Mouse (Mus musculus): ENCODE measurements at regions not wholly inside any gene's neighbourhood (a gene's known extent, or its start where the extent isn't known, plus 50 kb on each side); places are given as distances from the start of the nearest gene placed in this dataset.
A peak's percentile ranks its signal among the peaks of the same experiment; 100 is the strongest.

DNA sequence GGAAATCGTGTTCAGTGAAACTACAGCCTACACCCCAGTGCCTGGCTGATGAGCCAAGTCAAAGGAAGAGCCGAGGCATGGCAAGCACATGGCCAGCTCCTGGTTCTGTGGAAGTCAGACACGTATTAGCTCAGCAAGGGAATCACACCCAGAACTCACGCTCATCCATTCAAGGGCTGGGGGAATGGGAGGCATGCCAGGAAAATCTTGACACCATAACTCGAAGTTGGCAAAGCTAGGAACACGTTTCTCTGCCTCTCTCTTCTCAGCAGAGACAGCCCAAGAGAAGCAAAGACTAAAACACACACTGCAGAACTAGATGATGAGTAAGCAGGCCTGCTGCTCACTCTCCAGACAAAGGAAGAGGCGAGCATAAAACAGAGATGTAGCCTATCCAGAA, 53.5 kb upstream of the Ypel5 start:
- no peak for DNase-seq

DNA sequence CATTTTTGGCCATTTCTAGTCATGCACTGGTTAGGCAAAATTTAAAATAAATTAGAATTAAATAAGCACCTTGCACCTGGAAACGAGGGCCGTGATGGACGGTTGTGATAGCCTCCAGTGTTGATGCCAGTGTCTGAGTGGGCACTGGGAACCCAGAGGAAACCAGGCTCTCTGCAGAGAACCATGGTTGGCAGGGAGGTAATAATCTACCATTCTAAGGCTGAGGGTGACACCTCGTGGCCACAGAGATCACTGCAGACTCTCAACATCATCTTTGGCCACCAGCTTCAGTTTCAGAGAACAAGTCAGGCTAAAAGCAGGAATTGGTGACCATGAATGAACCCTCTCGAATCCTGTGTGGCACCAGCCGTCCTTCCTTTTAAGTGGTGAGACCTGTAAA, 54.5 kb upstream of the Ypel5 start:
- peak; percentile 76 for DNase-seq

DNA sequence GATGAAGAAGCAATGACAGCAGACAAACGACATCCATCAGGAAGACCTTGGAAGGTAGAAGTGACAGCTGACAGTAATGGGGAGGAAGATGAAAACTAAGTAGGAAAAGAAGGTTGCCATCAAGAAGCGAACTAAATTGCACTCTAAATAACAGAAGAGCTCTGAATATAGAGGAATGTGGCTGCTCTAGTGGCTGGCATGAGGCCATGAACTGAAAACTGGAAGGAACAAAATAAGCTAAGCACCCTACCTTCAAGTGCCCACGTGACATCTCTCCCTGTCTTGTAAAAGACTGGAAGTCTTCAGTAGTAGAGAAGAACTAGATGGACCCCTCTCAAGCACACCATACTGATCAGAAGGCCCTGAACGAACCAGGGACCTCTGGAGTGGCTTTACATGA, 68.0 kb upstream of the Ypel5 start:
- DNase-seq, result no peak

DNA sequence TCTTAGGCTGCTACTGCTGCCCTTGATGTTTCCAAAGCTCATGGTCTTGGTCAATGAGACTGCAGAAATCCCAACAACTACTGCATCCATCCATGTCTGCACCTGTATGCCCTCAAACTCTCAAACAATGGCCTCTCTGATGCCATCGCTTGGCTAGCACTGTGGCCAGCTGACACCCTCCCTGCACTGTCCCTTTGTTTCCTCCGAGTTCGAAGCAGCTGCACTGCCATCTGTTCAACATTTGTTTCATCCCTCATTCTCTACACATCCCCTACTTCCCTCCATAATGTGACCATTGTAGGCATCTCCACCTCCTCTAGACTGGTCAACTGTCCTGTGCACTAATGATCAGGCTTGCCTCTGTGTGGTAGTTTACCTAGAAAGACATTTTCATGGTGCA, 75.3 kb upstream of the Ypel5 start:
- peak; percentile 77 for DNase-seq

DNA sequence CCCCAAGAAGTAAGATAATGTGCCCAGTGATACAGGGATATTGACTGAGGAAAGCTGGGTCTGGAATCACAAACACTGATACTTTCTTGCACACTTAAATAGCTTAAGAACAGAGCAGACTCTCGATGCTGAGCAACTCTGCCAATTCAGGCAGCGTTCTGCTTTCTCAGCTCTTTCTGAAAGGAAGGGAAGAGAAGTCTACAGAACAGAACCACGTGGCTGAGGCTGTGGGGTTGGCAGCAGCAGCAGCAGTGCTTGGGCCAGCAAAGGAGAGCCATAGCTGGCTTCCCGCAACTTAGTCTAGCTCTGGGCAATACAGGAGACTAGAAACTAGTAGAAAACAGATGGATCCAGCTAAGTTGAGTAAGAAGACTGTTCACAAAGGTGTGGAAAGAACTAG, 89.8 kb upstream of the Ypel5 start:
- DNase-seq, result no peak

DNA sequence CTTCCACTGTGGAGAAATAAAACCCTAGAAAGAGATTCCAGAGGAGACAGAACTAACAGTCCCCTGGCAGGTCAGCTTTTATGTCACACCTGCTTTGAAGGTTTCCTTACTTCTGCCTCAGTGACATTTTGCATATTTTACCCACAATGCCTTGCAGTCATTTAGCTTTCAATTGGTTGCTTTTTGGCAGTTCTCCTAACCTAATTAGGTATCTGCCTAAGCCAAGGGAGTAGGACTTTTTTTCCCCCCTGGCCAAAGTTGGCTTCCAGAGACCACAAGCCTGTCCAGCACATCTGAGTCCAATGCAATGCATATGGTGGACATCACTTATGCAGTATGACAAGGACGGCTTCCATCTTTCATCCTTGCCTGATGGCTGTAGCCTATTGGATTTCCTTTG, 103.2 kb upstream of the Ypel5 start:
- no peak for DNase-seq

DNA sequence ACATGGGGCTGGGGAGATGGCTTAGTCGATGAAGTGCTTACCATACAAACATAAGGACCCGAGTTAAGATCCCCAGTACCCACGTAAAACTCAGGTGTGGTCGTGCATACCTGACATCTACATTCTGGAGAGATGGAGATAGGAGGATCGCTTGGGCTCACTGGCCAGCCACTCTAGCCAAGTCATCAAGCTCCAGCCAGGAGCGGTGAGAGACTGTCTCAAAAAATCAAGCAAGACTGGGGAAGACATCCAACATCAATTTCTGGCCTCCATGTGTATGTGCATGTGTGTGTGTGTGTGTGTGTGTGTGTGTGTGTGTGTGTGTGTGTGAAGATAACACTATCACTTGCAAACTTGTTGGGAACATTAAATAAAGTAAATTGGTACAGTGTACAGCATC, 104.6 kb upstream of the Ypel5 start:
- DNase-seq, result no peak

DNA sequence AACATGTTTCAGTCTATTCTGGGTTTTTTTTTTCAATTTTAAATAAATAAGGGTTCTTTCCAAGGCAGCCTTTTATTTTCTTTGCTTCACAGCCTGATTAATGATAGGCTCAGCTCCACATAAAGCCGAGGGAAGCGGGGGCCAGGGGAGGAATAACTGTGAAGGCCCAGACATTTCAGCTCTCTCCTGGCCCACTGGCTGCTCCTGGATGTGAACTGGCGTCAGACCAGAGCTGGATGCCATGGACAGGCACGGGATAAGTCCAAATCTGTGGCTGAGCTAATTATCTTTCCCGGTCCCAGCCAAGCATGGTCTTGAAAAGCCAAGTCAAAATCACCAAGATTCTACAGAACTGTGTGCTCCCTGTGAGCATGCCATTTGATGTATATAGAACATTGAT, 105.1 kb upstream of the Ypel5 start:
- DNase-seq, result no peak

DNA sequence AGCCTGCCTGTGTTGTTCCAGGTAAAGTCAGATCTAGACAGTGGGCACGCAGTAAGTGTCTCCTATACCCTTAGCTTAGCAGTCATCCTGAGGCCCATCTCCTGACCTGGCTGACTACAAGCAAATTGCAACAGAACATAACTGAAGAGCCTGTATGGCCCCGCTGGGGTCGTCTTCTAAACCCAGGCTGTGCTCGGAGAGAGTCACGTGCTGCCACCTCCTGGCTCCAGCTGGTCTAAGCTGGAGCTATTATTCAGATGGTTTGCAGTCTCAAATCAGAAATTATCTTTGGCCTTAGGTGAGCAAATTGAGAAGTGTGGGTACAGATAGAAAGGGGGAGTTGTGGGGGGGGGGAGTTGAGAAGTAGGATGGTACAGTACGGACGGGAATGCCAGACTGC, 115.5 kb upstream of the Ypel5 start:
- peak; percentile 40 for DNase-seq

DNA sequence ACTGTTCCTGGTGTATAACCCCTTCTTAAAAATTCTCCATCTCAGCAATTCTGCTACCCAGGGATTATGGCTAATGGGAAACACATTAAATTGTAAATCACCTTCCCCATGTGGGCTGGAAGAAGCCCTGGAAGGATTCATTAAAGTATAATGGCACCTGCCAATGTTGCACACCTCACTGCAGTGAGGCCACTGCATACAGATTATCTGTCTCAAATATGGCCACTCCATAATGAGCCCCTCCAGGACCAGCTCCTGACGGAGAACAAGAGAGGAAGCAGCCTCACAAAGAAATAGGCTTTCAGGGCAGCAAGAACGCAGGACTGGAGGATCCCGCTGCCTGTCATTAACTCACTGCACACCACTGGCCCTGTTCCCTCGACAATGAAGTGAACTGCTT, 115.2 kb upstream of the Alk start:
- no peak for DNase-seq

DNA sequence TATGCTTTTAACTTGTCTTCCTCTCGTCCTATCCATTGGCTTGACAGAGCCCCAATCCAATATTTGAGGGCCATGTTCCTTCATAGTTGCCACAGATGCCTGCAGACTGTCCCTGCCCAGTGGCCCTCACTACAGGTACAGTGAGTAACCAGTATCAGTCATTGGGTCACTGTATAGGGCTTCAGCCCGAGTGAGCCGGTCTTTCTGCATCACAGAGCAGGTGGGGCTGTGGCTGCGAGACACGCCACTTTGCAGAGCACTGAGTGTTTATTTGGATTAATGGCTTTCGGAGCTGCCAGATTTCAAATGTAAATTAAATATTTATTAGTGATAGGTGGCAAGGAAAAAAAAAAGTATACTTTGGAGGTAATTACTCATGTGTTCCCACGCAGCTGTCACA, 87.2 kb upstream of the Alk start:
- DNase-seq, result no peak

DNA sequence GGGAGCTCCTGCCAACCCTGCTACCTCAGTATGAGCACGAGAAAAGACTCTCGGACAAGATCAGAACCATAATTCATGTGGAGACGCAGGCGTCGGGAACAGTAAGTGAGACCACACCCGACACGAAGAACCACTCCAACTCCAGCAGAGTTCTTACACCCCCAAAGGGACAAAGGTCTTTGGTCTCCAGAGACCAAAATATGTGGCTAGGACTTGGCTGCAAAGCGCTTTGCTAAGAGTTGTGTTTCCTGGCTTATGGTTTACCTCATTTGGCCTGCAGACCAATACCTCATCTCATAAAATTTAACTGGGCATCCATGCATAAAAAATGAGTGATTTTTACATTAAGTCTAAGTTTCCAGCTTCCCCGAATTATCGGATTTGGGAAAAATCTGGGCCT, 85.2 kb upstream of the Alk start:
- no peak for DNase-seq

DNA sequence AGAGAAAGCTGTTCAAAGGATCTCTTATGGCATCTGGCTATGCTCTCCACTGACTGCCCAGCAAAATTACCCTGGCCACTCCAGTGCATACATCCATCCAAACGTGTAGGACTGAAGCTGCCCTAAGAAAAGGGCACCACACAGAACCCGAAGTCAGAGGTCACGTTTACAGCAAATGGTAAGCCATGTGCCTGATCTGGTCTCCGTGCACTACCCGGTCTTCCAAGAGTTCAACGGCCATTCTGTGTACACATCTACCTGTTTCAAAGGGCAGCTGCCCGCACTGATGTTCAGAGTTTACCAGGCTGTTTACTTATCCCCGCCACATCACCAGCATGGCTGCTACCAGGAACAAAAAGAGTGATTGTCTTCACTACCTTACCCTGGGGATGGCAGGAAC, 84.4 kb upstream of the Alk start:
- no peak for DNase-seq

DNA sequence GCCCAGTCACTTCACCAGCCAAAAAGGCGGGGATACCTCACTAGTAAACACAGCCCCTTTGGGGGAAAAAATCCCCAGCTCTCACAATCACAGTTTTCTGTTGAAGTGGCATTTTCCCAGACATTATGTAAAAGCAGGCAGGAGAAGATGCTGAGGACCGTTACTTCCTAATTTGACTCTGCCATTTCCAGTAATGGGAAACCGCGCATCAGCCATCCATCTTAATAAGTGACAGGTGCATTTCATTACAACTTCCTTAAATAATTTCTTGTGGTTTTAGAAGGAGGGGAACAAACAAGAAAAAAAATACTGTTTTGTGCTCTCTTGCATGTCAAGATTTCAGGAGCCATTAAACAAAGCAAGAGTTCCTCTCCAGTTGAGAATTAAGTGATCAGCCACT, 70.2 kb upstream of the Alk start:
- no peak for DNase-seq

DNA sequence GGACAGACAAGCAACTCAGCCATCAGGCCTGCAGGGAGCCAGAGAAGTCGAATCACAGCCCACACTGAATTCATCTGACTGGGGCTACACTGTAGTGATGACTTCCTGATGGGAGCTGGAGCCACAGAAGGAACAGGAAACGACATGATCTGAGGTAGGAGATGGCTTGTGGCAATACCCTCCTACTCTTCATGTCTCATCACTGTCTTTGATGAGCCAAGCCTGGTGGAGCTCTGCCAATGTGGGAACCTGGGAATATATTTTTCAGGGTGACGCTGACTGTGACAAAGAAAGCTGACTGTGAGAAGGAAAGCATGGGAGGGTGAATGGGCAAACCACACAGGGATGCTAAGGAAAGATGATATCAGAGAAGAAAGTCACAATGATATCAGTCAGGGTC, 67.6 kb upstream of the Alk start:
- no peak for DNase-seq

DNA sequence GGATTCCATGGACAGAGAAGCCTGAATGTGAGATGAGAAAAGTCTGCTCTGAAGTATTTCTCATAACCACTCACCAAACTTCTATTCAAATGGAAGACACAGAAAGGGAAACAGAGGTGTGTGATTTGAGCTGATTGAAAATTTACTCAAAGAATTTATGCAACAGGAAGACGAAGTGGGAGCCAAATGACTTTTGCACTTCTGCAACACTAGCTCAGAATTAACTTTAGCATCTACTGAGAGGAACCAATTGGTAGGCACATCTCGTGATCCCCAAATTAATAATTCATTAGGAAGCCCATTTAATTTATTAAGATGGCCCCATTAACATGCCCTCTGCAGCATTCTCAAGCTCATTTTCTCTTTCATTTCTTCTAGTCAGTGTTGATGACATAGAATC, 62.5 kb upstream of the Alk start:
- DNase-seq, result no peak

DNA sequence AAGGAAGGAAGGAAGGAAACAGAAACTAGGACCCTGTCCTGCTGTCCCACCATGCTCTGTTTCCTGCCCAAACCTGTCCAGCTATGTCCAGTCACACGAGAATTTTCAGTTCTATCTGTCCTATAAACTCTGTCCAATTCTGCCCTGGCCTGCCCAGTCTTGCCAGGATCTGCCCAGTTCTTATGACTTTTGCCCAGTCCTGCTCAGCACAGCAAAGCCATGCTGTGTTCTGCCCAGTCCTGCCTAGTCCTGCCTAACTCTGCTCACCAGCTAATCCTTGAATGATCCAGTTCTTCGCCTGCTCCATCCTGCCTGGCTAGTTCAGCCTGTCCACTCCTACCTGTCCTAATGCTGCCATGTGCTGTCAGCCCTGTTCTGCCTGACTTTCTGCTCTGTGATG, 57.3 kb upstream of the Alk start:
- no peak for DNase-seq

DNA sequence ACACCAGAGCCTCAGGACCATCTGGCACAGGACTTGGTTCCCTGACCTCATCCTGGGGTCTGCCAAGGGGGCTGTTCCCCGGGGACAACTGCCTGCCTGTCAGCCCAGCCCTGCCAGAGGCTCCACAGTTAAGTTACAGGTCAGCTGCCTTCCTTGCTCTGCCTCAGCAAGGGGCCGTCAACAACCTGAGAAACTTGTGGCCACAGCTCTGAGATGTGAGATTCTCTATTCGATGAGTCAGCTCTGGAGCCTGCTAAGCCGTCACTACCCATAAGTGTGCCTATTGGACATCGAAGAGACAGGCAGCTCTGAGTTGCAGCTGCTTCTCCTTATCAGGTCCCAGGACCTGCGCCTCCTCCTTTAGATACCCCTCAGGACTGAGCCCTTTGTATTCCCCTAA, 54.3 kb upstream of the Alk start:
- DNase-seq, result peak; percentile 33

DNA sequence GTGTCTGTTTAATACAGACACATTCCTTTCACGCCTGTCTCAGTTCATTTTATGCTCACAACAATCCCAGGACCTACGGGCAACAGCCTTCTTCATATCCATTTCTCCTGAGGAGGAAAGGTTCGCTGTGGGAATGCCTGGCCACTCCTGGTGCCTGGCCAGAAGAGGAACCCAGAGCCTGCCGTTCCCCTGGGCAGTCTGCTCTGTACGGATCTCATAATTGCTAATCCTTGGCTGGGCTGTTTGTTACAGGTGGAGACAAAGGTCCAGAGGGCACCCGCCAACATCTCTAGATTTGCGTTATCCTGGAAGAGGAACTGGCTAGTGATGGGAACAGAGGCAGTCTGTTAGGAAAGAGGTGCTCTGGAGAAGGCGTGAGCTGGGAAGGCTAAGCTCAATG, 53.4 kb upstream of the Alk start:
- peak; percentile 17 for DNase-seq

Measured in retina, postnatal 1 day (tissue).